Mouse (Mus musculus) left cerebral cortex, postnatal 4 days (tissue): ENCODE measurements at regions not wholly inside any gene's neighbourhood (a gene's known extent, or its start where the extent isn't known, plus 50 kb on each side); places are given as distances from the start of the nearest gene placed in this dataset.
"Not testable (repeated sequence)": the region's sequence is repeated elsewhere in the genome, so short reads cannot be mapped to it uniquely, and the experiment has no call there.

ENCODE experiments used
- DNase-seq: peaks from one replicate; pipeline ENCODE4 v3.0.0-alpha.2; 2022
- intact Hi-C: fragments of 180-260 bp; cut with DNase I; formaldehyde crosslinking; loops from one replicate; pipeline ENCODE4 v1.15.1; 2025

- no peak for DNase-seq
- intact Hi-C loops = no loop called here
Measured at GRCm38 (mm10) chr2:3864872-3865271, 152.6 kb upstream of the Frmd4a start.

GRCm38 (mm10) chr2:3866736-3867135 lies 150.8 kb upstream of the Frmd4a start:
- intact Hi-C loops, DNase-seq: not testable (repeated sequence)

GRCm38 (mm10) chr2:3869701-3870100 lies 147.8 kb upstream of the Frmd4a start:
- intact Hi-C loops = no loop called here
- DNase-seq = no peak

- intact Hi-C loops = no loop called here
- DNase-seq = no peak
Measured at GRCm38 (mm10) chr2:3871748-3872147, 145.8 kb upstream of the Frmd4a start.

GRCm38 (mm10) chr2:3887000-3887399 lies 130.5 kb upstream of the Frmd4a start:
- intact Hi-C loops = no loop called here
- DNase-seq = no peak

GRCm38 (mm10) chr2:3887845-3888433 lies 129.6 kb upstream of the Frmd4a start:
- intact Hi-C loops = no loop called here
- DNase-seq = no peak

GRCm38 (mm10) chr2:3889381-3889780 lies 128.1 kb upstream of the Frmd4a start:
- no peak for DNase-seq
- intact Hi-C loops = no loop called here

- intact Hi-C loops = no loop called here
- no peak for DNase-seq
Measured at GRCm38 (mm10) chr2:3890462-3890861, 127.1 kb upstream of the Frmd4a start.

GRCm38 (mm10) chr2:3907026-3907425 lies 110.5 kb upstream of the Frmd4a start:
- intact Hi-C loops = no loop called here
- DNase-seq = no peak

- intact Hi-C loops = no loop called here
- DNase-seq = peak; percentile 84
Measured at GRCm38 (mm10) chr2:3908192-3908591, 109.3 kb upstream of the Frmd4a start.

GRCm38 (mm10) chr2:3910086-3910891 lies 107.2 kb upstream of the Frmd4a start:
- intact Hi-C loops = no loop called here
- DNase-seq = no peak

- no peak for DNase-seq
- intact Hi-C loops = no loop called here
Measured at GRCm38 (mm10) chr2:3915141-3915540, 102.4 kb upstream of the Frmd4a start.

- DNase-seq = no peak
- intact Hi-C loops = no loop called here
Measured at GRCm38 (mm10) chr2:3916365-3916764, 101.2 kb upstream of the Frmd4a start.

GRCm38 (mm10) chr2:3918156-3918555 lies 99.4 kb upstream of the Frmd4a start:
- DNase-seq = no peak

GRCm38 (mm10) chr2:3919893-3920292 lies 97.6 kb upstream of the Frmd4a start:
- intact Hi-C loops = loop anchor here (10.0 kb wide), 1 partner anchor 95 kb away; no protein-coding TSS in a partner anchor
- DNase-seq = no peak

More at GRCm38 (mm10) chr2:3918156-3918555, 99.4 kb upstream of the Frmd4a start:
- intact Hi-C loops = no loop called here

GRCm38 (mm10) chr2:3921084-3921483 lies 96.4 kb upstream of the Frmd4a start:
- not testable (repeated sequence) for DNase-seq
- intact Hi-C loops = loop anchor here (10.0 kb wide), 1 partner anchor 96 kb away; no protein-coding TSS in a partner anchor

- intact Hi-C loops = loop anchor here (10.0 kb wide), 1 partner anchor 98 kb away; no protein-coding TSS in a partner anchor
- no peak for DNase-seq
Measured at GRCm38 (mm10) chr2:3922739-3923138, 94.8 kb upstream of the Frmd4a start.

GRCm38 (mm10) chr2:3924696-3925095 lies 92.8 kb upstream of the Frmd4a start:
- no peak for DNase-seq
- intact Hi-C loops = loop anchor here (10.0 kb wide), 1 partner anchor 100 kb away; no protein-coding TSS in a partner anchor

- no peak for DNase-seq
- intact Hi-C loops = loop anchor here (10.0 kb wide), 1 partner anchor 100 kb away; no protein-coding TSS in a partner anchor
Measured at GRCm38 (mm10) chr2:3925199-3925598, 92.3 kb upstream of the Frmd4a start.

- no peak for DNase-seq
- intact Hi-C loops = loop anchor here (10.0 kb wide), 1 partner anchor 101 kb away; no protein-coding TSS in a partner anchor
Measured at GRCm38 (mm10) chr2:3926129-3926528, 91.4 kb upstream of the Frmd4a start.

GRCm38 (mm10) chr2:3927141-3927810 lies 90.2 kb upstream of the Frmd4a start:
- intact Hi-C loops = loop anchor here (10.0 kb wide), 1 partner anchor 102 kb away; no protein-coding TSS in a partner anchor

More at GRCm38 (mm10) chr2:3927141-3927810, 90.2 kb upstream of the Frmd4a start:
- DNase-seq = no peak
